Mouse (Mus musculus) liver, postnatal 0 days (tissue): Measurements from ENCODE around the gene Sipa1l3.

Source experiments
- CTCF ChIP-seq: sonication (generic); IDR thresholded peaks from 2 replicates; pipeline ENCODE4 v1.5.1; 2016; ENCODE audit warnings: antibody characterized with exemption, low read depth
- EP300 ChIP-seq: IDR thresholded peaks from 2 replicates; pipeline ENCODE4 v1.6.1; 2016; ENCODE audit warnings: antibody characterized with exemption, low read depth, mild to moderate bottlenecking

DNA sequence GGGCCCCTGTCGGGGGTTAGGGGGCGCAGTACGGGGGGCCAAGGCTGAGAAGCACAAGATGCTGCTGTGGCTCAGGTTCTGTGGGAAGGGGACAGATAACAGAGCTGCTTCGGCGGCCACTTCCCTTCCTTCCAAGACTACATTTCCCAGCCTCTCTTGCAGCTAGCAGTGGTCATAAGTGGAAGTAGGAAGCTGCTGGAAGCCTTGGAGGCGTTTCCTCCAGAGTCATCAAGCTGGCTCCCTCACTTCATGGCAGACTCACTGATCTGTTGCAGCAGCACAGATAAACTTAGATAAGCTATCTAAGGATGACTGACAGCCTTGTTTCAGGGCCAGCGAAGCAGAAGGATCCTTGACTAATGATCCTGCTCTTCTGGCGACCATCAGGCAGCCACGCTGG is 76.6 kb downstream of the Sipa1l3 start:
- no peak for TF ChIP-seq CTCF
- no peak for TF ChIP-seq EP300
